Mouse (Mus musculus) stomach, postnatal 0 days (tissue): ENCODE measurements around the gene Serpine1. TPM values are rescaled to one million over a fixed set of nuclear protein-coding genes. Genes with fewer than 3 reads are reported as not detected.
A peak's percentile ranks its signal among the peaks of the same experiment; 100 is the strongest.

Experiments used
- ATAC-seq: fragments of 200-750 bp; cut with Nextera tagmentation; 2 replicates; pipeline ENCODE4 v1.8.0; 2017; ENCODE audit not compliant: low FRiP score, low TSS enrichment
- DNase-seq: peaks from one replicate; pipeline ENCODE4 v3.0.0-alpha.2; 2016; ENCODE audit warnings: low spot score
- H3K27ac ChIP-seq: fragments of 300-500 bp; sonication (generic); replicated peaks from 2 replicates; pipeline ENCODE4 v1.5.1; 2014; ENCODE audit warnings: mild to moderate bottlenecking, control low read depth
- H3K27me3 ChIP-seq: fragments of 300-500 bp; sonication (generic); 2 replicates; pipeline ENCODE4 v1.6.1; 2014; ENCODE audit warnings: low read length; ENCODE audit not compliant: control insufficient read depth, insufficient read depth
- H3K36me3 ChIP-seq: fragments of 300-500 bp; sonication (generic); 2 replicates; pipeline ENCODE4 v1.6.1; 2014; ENCODE audit warnings: low read length, mixed read lengths; ENCODE audit not compliant: control insufficient read depth, insufficient read depth
- H3K4me1 ChIP-seq: fragments of 300-500 bp; sonication (generic); replicated peaks from 2 replicates; pipeline ENCODE4 v1.6.1; 2014; ENCODE audit warnings: antibody characterized with exemption; ENCODE audit not compliant: control insufficient read depth, insufficient read depth
- H3K4me2 ChIP-seq: fragments of 300-500 bp; sonication (generic); replicated peaks from 2 replicates; pipeline ENCODE4 v1.6.1; 2014; ENCODE audit warnings: low read depth, mild to moderate bottlenecking, control low read depth, moderate library complexity
- H3K4me3 ChIP-seq: fragments of 300-500 bp; sonication (generic); 2 replicates; pipeline ENCODE4 v1.5.1; 2014; ENCODE audit warnings: low read depth, low read length, control low read depth
- H3K9ac ChIP-seq: fragments of 300-500 bp; sonication (generic); 2 replicates; pipeline ENCODE4 v1.6.1; 2014; ENCODE audit warnings: mild to moderate bottlenecking, low read length, control low read depth, mixed read lengths
- H3K9me3 ChIP-seq: fragments of 300-500 bp; sonication (generic); 2 replicates; pipeline ENCODE4 v1.6.1; 2016; ENCODE audit warnings: low read length; ENCODE audit not compliant: control insufficient read depth
- CTCF ChIP-seq: IDR thresholded peaks from 2 replicates; pipeline ENCODE4 v1.5.1; 2016; ENCODE audit warnings: antibody characterized with exemption, low read depth, mild to moderate bottlenecking, moderate library complexity
- EP300 ChIP-seq: optimal IDR thresholded peaks from 2 replicates; pipeline ENCODE3; 2016; ENCODE audit warnings: antibody characterized with exemption
- WGBS: fragments of 180-500 bp; shearing (Covaris S2); extraction: QIAGEN DNeasy Blood & Tissue Kit; methylation state at CpG from one replicate; pipeline ENCODE4 v1.1.7; 2014; 5-methylcytosine and 5-hydroxymethylcytosine counted together
- polyA plus RNA-seq: library from polyadenylated mRNA; unstranded; fragments of >200 nt; fragmentation: Nextera tagmentation; extraction: Ambion mirVana; gene quantifications from 2 replicates; pipeline ENCODE4 v1.2.1, GENCODE M21; 2015

The Serpine1 gene
- polyA plus RNA-seq, 1 experiment from 2014 or later = 0.25 TPM

DNA sequence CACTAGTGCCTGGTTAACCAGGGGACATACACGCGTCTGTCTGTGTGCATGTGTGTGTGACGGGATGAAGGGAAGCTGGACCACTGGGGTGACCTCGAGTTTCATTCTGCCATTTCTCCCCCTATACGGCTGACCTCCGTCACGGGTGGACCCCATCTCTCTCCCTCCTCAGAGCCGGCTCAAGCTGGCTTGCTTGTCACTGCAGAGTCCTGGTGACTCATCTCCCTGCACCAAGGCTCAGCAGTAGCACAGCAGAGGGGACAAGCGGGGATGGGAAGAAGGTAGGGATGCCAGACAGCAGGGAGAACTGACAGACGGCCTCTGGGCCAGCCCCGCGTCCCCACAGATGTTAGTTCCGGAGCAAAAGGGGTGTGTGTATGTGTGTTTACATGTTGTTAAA is 35.9 kb downstream of the Serpine1 start:
- Histone ChIP-seq H3K36me3 (peaks cover 16% of the 10 kb centered on the region), H3K4me3 (no peak overlapping the region), H3K4me1 (peaks cover 6% of the 10 kb centered on the region), H3K27ac (no peak overlapping the region), H3K4me2 (no peak overlapping the region), H3K9ac (no peak overlapping the region), H3K27me3 (peaks cover 7% of the 10 kb centered on the region; the same call in 1 of the 2 replicates), H3K9me3 (no peaks in the 10 kb centered on the region)
- DNase-seq (no peak), ATAC-seq (no peak)
- 77% methylated on average over 13 of the region's 13 CpGs for WGBS
- TF ChIP-seq EP300 = no peak
- no peak for TF ChIP-seq CTCF

DNA sequence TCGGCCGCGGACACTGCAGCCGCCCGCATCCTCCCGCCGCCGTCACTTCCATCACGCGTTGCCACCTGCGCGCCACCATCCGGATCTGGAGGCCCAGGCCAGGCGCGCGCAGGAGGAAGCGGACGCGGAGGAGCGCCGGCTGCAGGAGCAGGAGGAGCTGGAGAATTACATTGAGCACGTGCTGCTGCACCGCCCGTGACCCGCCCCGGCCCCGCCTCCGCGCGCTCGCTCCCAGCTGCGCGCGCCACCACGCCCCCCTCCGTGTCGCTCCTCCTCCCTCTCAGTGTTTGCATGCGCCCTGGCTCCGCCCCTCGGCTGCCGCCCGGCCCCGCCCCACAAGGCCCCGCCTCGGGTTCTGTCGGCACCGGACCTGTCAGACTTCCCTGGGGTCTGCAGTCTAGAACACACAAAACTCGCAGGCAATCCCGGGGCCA is 39.4 kb downstream of the Serpine1 start:
- Histone ChIP-seq H3K27ac (no peak overlapping the region), H3K9ac (0 out of 2 replicates have a peak overlapping the region, but pooled peaks have one; percentile 27), H3K4me1 (peaks cover 11% of the 10 kb centered on the region), H3K27me3 (peaks cover 24% of the 10 kb centered on the region), H3K4me2 (peak overlapping the region; percentile 91), H3K4me3 (peak overlapping the region; percentile 39), H3K36me3 (peaks cover 7% of the 10 kb centered on the region), H3K9me3 (no peaks in the 10 kb centered on the region)
- ATAC-seq (peak; percentile 87), DNase-seq (peak; percentile 98)
- TF ChIP-seq EP300 (no peak), CTCF (peak; percentile 30; the same call in 1 of the 2 replicates)
- under 1% methylated on average over 40 of the region's 49 CpGs for WGBS

DNA sequence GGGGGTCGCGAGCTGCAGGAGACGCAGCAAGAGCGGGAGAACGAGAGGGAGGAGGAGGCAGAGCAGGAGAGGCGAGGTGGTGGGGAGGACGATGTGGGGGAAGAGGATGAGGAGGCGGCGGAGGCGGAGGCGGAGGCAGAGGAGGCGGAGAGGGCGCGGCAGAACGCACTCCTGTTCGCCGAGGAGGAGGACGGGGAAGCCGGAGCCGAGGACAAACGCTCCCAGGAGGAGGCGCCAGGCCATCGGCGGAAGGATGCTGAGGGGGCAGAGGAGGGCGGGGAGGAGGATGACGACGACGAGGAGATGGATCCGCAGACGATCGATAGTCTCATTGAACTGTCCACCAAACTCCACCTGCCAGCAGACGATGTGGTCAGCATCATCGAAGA is 40.0 kb downstream of the Serpine1 start:
- Histone ChIP-seq H3K4me1 (peaks cover 11% of the 10 kb centered on the region), H3K27ac (no peak overlapping the region), H3K36me3 (peaks cover 1% of the 10 kb centered on the region), H3K27me3 (peaks cover 26% of the 10 kb centered on the region), H3K9me3 (no peaks in the 10 kb centered on the region), H3K4me3 (peak overlapping the region; percentile 39), H3K9ac (no peak overlapping the region), H3K4me2 (peak overlapping the region; percentile 91)
- DNase-seq = no peak
- ATAC-seq = no peak
- under 1% methylated on average over 26 of the region's 33 CpGs for WGBS
- TF ChIP-seq CTCF = peak; percentile 46
- TF ChIP-seq EP300 = no peak

DNA sequence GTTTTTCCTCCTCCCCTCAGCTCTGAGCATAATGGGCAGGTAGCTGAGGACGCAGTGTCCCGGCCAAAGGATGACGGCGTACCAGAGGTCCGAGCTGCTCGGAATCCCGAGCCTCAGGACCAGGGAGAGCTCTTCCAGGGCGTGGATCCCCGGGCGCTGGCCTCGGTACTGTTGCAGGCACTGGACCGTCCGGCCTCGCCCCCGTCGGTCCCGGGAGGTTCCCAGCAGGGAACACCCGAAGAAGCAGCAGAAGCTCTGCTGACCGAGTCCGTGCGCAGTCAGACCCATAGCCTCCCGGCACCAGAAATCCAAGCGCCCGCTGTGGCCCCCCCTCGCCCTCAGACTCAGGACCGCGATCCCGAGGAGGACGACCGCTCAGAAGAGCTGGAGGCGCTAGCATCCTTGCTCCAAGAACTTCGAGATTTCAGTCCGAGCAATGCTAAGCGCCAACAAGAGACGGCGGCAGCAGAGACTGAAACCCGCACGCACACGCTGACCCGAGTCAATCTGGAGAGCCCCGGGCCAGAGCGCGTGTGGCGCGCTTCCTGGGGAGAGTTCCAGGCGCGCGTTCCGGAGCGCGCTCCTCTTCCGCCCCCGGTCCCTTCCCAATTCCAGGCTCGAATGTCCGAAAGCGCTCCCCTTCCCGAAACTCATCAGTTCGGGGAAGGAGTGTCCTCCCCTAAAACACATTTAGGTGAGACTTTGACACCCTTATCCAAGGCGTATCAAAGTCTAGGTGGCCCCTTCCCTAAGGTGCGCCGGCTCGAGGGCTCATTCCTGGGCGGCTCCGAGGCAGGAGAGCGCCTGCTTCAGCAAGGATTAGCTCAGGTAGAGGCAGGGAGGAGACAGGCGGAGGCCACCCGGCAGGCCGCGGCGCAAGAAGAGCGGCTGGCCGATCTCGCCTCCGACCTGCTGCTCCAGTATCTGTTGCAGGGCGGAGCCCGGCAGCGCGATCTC is 40.7 kb downstream of the Serpine1 start:
- Histone ChIP-seq H3K9me3 (no peaks in the 10 kb centered on the region), H3K4me2 (peak overlapping the region; percentile 91), H3K4me1 (peaks cover 11% of the 10 kb centered on the region), H3K36me3 (no peaks in the 10 kb centered on the region; the same call in 1 of the 2 replicates), H3K27me3 (peaks cover 27% of the 10 kb centered on the region), H3K27ac (no peak overlapping the region), H3K4me3 (peak overlapping the region; percentile 39), H3K9ac (no peak overlapping the region)
- DNase-seq = peak; percentile 61
- WGBS = 2% methylated on average over 78 of the region's 78 CpGs
- no peak for ATAC-seq
- no peak for TF ChIP-seq EP300
- TF ChIP-seq CTCF = no peak

DNA sequence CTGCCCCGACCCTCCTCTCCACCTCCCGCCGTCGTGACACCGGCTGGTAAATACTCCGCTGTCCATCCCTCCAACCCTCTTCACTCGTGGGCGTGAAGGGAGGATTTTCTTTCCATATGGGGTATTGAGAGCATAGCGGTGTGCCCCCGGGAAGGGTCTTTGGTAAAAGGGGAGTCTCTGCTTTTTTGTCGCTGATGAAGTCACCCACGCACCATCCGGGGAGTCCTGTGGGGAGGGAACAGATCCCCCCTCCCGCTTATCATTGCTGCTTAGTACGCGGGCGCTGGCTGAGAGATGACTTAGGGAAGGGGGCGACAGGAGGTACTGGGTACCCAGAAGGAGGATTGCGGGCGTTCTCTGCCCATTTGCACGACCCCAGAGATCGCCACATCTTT is 41.7 kb downstream of the Serpine1 start:
- WGBS = 14% methylated on average over 22 of the region's 22 CpGs
- Histone ChIP-seq H3K4me1 (peaks cover 11% of the 10 kb centered on the region), H3K4me3 (0 out of 2 replicates have a peak overlapping the region, but pooled peaks have one; percentile 3), H3K4me2 (no peak overlapping the region), H3K9ac (no peak overlapping the region), H3K36me3 (no peaks in the 10 kb centered on the region), H3K9me3 (no peaks in the 10 kb centered on the region), H3K27ac (no peak overlapping the region), H3K27me3 (peaks cover 29% of the 10 kb centered on the region)
- ATAC-seq (no peak), DNase-seq (no peak)
- TF ChIP-seq EP300 (no peak), CTCF (no peak)
